Mouse (Mus musculus) brain, embryonic 18.5 days (tissue): ENCODE results near the gene Gm14214.
A peak's percentile ranks its signal among the peaks of the same experiment; 100 is the strongest.

Experiments
- DNase-seq: peaks from one replicate; pipeline ENCODE4 v3.0.0-alpha.2; 2012; ENCODE audit warnings: low read depth, low spot score

Gm14214 gene

DNA sequence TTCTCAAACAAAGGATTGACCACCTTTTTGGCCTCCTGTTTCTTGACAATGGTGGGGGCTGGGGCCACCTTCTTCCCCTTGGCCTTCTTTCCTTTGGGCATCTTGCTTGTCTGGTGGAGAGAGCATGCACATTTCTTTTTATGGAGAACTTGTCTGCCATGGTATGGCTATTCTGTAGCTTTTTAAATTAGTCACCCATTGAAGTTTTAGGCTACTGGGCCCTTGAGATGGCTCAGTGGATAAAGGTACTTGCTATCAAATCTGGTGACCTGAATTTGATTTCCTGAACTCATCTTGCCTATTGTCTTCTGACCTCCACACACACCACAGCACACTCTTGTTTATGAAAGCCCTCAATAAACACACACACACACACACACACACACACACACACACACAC lies at the start of gene Gm14214:
TSS of gene Gm14214 (minus strand) at position 101 of the 400 bp plus-strand sequence.
- no peak for DNase-seq

DNA sequence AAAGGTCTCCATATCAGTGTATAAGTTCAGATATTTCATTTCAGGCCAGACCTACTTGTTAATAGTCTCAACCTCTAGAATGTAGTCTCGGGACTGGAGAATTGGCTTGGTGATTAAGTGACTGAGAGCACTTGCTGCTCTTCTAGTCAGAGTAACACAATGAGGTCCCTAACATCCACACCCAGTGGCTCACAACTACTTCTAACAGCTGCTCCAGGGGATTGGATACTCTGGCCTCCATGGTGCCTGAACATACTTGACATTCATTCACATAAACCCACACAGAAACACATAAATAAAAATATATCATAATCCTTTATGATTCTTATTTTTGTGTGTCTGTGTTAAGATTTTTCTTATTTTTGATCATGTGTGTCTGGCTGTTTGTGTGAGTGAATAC lies 48.8 kb upstream of the Gm14214 start:
- DNase-seq: no peak

DNA sequence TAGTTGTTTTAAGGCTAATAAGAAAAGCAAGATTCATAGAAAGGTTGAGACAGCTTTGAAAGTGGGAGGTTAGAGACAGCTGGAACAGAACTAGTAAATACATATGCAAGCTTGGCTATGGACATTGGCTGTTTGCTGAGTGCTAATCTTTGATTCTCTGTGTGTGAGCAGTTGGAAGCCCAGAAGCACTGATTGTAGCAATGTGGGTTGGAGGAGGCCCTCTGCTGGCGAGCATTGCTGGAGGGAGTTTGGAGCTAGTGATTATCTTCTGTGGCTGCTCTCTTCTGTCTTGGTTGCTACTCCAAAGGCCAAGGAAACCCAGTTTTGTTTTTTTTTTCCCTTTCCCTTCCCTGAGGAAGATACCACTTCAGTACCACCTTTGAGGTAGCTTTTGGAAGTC lies 48.0 kb upstream of the Gm14214 start:
- no peak for DNase-seq

DNA sequence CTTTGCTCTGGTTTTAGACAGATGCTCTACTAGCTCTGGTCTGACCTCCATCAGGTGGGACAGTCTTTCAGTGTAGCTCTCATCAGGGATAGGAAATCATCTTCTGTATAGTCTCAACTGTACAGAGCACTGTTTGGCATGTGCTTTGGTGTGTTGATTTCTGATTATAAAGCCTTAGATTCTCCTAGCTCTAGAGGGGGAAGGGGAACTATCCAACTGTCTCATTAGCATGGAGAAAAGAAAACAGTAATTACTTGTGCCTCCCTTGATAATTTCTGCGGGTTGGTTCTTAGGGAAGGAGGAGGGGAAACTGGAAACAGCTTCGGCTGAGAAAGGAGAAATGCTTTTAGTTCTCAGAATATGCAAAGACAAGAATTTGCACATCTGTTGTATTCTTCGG lies 47.3 kb upstream of the Gm14214 start:
- DNase-seq: no peak

DNA sequence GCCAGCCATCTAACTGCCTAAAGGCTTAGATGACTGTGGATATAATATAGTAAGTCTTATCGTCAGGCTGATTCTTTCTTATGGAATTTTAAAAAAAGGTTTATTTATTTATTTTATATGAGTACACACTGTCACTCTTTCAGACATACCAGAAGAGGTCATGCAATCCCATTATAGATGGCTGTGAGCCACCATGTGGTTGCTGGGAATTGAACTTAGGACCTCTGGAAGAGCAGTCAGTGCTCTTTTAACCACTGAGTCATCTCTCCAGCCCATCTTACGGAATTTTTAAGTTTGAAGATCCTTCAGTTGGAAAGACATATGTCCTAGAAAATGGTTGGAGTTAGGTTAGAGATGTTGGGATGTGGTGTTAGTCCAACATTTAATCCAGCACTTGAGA lies 43.6 kb upstream of the Gm14214 start:
- no peak for DNase-seq

DNA sequence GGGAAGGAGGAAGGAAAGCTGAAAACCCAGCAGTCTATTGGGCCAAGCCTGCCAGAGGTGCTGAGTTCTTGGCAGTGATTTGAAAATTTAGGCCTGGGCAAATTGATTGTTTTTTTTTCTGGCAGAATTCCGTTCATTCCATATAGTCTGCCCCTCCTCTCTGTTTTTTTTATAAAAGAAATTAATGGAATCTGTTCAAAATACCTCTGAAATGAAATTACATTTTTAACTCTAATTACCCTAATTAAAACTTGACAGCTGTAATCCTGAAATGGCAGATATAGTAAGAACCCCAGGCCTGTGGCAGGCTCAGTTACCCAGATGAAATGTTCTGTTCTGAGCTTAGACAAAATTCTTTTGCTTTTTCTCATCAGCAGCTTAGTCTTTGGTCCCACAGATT lies 41.0 kb upstream of the Gm14214 start:
- DNase-seq: no peak

DNA sequence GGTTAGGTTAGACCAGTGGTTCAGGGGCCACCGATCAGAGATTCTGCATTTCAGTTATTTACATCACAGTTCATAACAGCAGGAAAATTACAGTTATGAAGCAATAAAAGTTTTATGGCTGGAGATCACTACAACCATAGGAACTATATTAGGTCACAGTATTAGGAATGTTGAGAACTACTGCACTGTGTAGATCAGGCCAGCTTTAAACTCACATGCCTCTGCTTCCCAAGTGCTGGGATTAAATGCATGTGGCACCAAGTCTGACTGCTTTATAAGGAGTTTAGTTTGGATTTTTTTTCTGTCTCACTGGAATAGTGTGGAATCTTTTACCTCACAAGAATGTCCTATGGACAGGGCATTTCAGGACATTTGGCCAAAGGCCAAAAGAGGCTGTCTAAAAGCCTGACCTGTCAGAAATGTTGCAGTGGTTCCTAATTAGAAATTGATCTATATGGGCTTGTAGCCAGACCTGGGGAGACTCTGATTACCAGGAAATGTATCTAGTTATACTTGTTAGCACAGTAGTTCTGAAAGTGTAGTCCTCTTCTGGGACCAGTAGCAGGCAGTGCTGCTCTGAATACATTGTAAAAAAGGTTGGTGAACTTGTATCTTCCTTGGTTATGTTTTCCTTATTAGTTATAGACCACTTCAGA lies 39.4 kb upstream of the Gm14214 start:
- no peak for DNase-seq

DNA sequence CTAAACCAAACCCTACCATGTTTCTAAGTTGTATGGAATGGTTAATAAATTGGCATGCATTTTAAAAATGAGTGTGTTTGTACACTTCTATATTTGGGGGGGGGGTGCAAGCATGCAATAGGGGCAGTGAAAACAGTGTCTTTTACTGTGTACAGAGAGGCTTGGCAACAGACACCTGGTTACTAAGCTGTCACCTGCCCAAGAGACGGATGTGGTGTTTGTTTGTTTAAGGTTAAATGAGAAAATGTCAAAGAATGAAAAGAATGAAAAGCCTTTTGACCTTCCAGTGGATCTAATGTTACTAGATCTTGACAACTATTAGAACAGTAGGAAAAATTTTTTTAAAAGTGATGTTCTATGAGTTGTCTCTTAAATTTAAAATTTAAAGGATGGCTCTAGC lies 37.9 kb upstream of the Gm14214 start:
- no peak for DNase-seq

DNA sequence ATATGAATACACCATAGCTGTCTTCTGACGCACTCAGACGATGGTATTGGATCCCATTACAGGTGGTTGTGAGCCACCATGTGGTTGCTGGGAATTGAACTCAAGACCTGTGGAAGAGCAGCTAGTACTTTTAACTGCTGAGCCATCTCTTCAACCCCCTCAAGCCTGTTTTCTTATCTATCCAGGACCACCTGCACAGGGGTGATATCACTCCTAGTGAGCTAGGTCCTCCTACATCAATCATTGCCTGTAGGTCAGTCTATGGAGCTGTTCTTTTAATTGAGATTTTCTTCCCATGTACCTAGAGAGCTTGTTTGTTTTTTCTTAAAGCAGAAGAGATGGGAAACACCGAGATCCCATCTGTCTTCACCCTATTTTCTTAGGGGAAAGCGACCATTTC lies 34.0 kb upstream of the Gm14214 start:
- no peak for DNase-seq

DNA sequence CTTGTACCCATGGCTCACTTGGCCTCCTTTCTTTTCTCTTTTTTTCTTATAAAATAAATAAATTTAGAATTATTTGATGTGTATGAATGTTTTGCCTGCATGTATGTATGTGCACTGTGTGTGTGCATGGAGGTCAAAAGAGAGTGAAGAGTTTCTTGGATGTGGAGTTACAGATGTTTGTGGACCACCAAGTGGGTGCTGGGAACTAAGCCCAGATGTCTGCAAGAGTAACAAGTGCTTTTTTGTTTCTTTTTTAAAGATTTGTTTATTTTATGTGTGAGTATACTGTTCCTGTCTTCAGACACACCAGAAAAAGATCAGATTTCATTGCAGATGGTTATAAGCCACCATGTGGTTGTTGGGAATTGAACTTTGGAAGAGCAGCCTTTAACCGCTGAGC lies 33.5 kb upstream of the Gm14214 start:
- DNase-seq: no peak

DNA sequence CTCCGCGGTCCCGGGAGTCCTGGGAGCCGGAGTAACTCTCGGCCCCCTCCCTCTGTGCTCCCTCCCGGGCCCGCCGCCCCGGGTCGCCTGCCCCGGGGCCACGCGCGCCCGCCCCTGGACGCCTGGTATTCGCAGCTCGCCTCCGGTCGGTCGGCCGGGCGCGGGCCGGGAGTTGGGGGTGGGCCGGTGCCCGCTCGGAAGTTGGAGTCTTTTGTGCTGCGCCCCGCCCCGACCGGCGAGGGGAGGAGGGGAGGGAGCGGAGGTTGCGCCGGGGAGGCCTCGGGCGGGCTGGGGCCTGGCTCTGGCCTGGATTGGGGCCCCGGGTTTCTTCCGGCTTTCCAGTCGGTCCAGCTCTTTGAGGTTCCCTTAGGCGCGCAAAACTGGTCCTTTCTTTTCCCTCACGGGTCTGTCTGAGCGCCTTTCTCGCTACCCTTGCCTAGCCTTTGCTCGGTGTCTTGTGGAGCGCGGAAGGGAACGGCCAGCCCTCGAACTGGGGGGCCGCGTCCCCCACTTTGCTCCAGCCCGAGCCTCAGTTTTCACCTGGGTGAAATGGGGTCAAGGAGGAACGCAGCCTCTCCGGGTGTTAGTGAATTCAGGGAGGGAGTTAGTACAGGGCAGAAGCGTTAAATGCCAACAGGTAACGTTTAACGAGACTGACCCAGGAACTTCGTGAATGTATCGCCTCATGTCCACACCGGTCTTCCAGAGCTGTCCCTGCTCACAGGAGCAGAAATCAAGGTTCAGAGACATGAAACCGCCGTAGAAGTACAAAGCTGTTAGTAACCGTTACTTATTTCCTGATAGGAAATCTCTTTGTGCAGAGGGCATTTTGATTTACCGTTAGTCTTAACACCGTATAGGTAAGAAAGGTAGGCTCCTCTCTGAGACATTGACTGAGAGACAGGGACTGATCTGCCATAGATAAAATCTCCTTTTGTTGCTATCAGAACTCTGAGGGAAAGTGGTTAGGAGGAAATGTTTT lies 22.1 kb upstream of the Gm14214 start:
- DNase-seq: no peak

DNA sequence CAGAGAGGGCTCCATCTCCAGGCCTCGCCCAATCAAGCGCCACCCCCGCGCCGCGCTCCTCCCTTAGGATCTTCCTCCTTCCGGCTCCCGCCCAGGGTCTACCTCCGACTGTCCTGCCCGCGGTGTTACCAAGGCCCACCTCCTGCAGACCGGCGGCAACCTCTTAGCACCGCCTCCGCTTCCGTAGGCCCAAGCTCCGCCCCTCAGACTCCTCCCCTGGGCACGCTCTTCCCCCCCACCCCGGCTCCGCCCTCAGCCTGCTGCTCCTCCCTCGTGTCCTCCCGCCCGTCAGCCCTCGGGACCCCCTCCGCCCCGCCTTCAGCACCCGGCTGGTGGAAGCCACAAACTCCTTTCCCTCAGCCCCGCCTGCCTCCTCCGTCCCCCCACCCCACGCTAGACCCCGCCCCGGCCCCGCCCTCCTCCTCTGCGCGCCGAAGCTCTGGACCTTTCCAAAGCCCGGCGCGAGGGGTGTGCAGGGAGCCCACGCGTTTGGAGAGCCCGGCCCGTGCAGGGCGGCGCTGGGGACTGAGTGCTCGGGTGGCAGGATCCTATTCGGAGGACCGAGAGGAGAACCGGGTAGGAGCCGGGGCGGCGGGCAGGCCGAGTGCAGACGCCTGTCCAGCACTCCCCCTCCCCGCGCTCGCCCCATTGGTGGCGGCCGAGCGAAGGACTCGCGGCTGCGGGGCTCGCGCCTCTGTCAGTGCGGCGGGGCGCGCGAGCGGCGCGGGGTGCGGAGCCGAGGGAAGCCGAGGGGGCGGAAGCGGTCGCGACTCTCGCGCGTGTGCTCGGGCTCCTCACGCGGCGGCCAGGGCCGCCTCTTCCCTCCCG lies 21.0 kb upstream of the Gm14214 start, which contains the start of the genes Raly and a:
TSS of gene Raly (plus strand) at position 441 of the 828 bp plus-strand sequence.
TSS of gene a (plus strand) at position 747 of the 828 bp plus-strand sequence.
- peak; percentile 96 for DNase-seq

DNA sequence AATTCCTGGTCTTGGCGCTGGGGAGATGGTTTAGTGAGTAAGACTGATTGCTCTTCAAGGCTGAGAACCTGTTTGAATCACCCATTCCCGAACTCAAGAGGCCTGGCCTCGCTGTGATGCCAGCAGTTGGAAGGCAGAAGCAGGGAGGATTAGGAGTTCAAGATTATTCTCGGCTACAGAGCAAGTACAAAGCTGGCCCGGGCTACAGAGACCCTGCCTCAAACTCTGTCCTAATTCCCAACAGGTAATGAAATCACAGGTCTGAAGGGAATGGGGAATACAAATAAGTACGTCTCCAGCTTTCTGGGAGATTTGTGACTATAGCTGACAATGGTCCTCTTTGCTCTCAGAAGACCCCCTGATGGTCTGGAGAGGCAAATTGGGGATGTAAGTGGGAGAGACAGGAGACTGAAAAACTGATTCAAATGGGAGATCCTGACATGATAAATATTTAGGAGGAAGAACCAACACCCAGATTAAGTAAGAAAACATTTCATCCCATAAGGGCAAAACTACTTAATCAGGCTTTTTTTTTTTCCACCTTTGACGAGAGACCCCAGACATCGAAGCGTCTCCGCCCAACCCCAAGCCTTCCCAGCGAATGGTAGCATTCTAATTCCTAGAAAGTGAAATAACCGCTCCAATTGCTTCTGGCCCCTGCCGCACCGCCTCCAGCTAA lies 20.3 kb upstream of the Gm14214 start:
- no peak for DNase-seq

DNA sequence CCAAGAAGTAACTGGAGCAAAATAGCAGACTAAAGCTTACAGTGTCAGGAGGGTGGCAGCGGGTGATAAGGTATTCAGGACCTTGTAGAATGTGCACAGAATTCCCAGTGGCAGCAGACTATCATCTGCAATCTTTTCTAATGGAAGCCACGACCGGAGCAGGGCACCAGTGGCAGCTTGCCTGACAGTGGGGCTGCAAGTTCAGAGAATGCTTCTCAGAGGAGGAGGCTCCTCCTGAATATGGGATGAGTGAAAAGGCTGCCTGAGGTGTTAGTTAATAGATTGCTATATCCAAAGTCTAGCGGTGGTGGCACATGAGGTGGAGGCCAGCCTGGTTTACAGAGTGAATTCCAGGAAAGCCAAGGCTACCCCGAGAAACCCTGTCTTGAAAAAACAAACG lies 19.6 kb upstream of the Gm14214 start:
- no peak for DNase-seq

DNA sequence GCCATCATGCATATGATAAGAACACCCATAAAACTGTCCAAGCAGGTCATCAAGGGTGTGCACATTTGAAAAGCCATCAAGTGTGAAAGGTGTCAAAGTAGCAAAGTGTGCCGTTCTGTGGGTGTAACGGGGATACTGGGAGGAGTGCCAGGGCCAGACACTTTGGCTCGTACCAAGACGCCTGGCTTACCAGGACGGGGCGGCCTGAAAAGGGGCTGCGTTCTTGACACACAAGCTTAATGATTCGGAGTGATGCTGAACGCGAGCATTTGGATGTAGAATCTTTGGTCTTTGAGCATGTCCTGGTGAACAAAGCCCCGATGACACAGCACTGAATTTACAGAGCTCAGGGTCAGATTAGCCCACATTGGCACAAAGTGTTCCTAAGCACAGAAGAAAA lies 16.9 kb upstream of the Gm14214 start:
- DNase-seq: no peak

DNA sequence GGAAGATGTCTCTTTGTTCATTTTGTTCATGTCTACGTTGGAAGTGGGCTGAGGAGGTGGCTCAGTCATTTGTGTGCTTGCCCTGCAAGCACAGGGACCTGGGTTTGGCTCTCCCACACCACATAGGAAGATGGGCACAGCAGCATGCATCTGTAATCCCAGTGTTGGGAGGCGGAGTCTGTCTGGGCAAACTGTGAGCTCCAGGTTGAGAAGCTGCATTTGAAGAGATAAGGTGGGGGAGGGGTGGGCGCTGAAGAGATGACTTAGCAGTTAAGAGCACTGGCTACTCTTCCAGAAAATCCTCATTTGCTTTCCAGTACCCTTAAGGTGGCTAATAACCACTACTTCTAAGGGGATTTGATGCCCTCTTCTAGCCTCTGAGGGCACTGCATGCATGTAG lies 16.4 kb upstream of the Gm14214 start:
- DNase-seq: no peak

DNA sequence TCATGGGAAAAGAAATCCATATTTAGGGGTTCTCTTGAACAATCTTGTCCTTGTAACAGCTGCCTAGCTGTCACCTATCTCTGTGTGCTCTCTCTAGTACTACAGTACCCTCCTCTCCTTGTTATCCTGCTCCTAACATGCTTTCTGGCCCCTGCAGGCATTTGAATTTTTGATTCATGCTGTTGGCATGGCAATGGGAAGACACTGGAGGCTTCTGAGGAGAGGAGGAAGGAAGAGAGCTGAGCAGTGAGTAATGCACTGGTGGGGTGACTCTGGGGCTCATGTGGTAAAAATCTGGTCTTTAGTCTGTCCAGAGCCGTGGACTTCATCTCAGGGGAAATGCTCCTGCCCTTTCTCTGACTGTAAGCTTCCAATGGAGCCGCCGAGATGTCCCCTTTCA lies 15.5 kb upstream of the Gm14214 start:
- DNase-seq: no peak

DNA sequence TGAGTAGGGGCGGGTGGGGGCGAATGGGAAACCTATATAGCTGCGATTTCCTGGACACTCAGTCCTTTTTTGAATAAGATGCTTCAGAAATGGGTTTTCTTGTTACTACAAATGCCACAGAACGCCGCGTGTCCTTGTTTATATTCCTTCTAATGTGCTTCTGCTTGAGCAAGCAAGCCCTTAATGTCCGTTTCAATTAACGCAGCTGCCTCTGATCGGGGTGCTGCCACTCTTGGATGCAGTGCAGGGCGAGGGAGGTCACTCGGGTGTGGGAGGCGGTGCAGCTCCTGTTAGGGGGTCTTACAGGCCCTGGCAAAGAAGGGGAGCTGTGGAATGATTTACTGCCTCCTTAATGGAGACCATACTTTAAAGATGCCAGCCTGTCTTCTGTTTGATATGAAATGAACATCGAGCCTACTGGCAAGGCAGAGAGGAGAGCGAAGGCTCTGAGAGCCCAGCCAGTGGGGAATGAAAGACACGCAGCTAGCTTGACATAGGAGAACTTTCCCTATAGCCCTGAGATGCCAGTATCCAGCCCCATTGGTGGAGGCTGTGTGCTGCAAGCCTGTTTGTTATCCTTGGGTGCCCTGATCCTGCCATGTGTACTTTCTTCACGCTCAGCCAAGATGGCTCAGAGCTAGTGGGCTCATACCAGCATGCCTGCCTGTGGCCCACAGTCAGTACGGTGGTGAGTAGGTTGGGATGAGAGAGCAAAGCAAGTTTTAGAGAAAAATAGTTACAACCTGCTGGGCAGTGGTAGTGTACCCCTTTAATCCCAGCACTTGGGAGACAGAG lies 13.2 kb upstream of the Gm14214 start:
- no peak for DNase-seq

DNA sequence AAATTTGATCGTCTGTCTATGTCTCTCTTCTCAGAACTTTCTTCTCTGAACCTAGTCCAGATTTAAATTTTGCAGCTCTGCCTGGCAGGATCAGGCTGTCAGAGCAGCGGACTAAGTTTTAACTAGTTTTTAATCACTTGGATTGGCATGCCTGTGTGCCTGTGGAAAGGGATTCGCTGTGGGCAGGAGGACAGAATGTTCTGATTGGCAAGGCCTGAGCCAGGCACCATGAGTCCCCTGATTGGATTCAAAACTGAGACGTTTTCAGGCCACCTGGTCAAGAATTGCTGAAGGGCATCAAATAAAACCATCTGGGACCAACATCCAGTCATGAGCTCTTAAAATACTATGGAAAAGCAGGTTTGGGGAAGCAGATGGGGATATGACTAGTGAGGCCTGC lies 12.5 kb upstream of the Gm14214 start:
- no peak for DNase-seq

DNA sequence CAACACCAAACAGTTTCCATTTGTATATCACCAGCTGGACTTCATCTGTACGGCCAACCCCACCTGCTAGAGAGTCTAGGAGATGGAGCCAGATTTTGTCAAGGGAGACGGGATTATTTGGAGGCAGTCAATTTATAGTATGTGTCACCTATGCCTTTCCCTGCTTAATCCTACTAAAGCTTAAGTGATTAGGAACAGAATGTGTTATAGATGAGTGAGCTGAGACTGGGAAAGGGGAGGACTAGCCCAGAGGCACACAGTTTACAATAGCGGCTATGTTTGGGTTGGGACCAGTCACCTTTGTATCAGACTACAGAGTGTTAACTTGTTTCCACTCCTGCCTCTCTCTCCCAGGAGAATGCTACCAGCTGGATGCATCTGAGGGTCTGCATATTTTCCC lies 9.8 kb upstream of the Gm14214 start:
- DNase-seq: no peak

DNA sequence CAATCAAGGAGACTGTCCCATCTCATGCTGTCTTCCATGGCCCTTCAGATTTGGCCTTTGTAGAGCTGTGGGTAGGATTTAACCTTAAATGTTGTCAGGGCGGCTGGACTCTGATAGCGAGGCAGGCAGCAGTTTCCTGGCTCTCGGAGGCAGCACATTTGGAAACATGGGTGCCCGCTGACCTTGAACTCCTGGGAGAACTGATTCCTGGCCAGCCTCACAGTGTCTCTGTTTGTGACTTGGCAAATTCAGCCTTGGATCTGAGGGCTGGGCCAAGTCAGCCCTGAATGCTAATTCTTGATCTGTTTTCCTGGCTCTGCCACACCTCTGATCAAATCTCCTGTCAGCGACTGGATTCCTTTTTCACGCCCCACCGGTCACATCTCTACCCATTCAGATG lies 6.7 kb upstream of the Gm14214 start:
- DNase-seq: no peak
